Mouse (Mus musculus) ES-Bruce4 (cell line): ENCODE measurements at regions not wholly inside any gene's neighbourhood (a gene's known extent, or its start where the extent isn't known, plus 50 kb on each side); places are given as distances from the start of the nearest gene placed in this dataset.

Experiments
- CTCF ChIP-seq: IDR thresholded peaks from one replicate; pipeline ENCODE4 v1.8.1; 2011; ENCODE audit warnings: low read depth, low read length
- EP300 ChIP-seq: IDR thresholded peaks from 2 replicates; pipeline ENCODE4 v1.6.1; 2011; ENCODE audit warnings: low read depth, low read length; ENCODE audit not compliant: insufficient read depth
- POLR2A ChIP-seq: IDR thresholded peaks from one replicate; pipeline ENCODE4 v1.8.1; 2011; ENCODE audit warnings: low read length; ENCODE audit not compliant: insufficient read depth

- TF ChIP-seq CTCF (no peak), EP300 (no peak), POLR2A (no peak)
These were observed 273.9 kb downstream of the Tns1 start for GRCm38 (mm10) chr1:73850173-73851014.
